Mouse (Mus musculus) liver, adult 2 months (tissue): ENCODE measurements around the gene Dmap1. TPM values are rescaled to one million over a fixed set of nuclear protein-coding genes. Genes with fewer than 3 reads are reported as not detected.

Source experiments
- DNase-seq: peaks from one replicate; pipeline ENCODE4 v3.0.0-alpha.2; 2011; ENCODE audit warnings: low read depth, low spot score; ENCODE audit errors: extremely low read depth
- H3K27ac ChIP-seq: fragments of 200-500 bp; replicated peaks from 2 replicates; pipeline ENCODE4 v1.5.1; 2012; ENCODE audit warnings: low read depth, mild to moderate bottlenecking, control low read depth, inconsistent platforms, low read length; ENCODE audit not compliant: insufficient read depth
- H3K27me3 ChIP-seq: fragments of 200-500 bp; 2 replicates; pipeline ENCODE4 v1.6.1; 2012; ENCODE audit warnings: mild to moderate bottlenecking, moderate library complexity, low read length, inconsistent platforms; ENCODE audit not compliant: control insufficient read depth, insufficient read depth
- H3K36me3 ChIP-seq: fragments of 200-500 bp; 2 replicates; pipeline ENCODE4 v1.6.1; 2012; ENCODE audit warnings: low read length, inconsistent platforms; ENCODE audit not compliant: control insufficient read depth, insufficient read depth
- H3K4me1 ChIP-seq: fragments of 200-500 bp; 2 replicates; pipeline ENCODE4 v1.6.1; 2011; ENCODE audit warnings: low read length; ENCODE audit not compliant: control insufficient read depth, insufficient read depth
- H3K4me3 ChIP-seq: fragments of 200-500 bp; 2 replicates; pipeline ENCODE4 v1.5.1; 2011; ENCODE audit warnings: low read depth, mild to moderate bottlenecking, control low read depth, low read length, moderate library complexity; ENCODE audit not compliant: insufficient read depth
- H3K79me2 ChIP-seq: fragments of 200-500 bp; 2 replicates; pipeline ENCODE4 v1.6.1; 2012; ENCODE audit warnings: inconsistent platforms, mild to moderate bottlenecking, low read length, moderate library complexity; ENCODE audit not compliant: control insufficient read depth, insufficient read depth
- H3K9ac ChIP-seq: fragments of 200-500 bp; 2 replicates; pipeline ENCODE4 v1.6.1; 2012; ENCODE audit warnings: low read depth, mild to moderate bottlenecking, control low read depth, inconsistent platforms, low read length
- CTCF ChIP-seq: fragments of 200-500 bp; IDR thresholded peaks from 2 replicates; pipeline ENCODE4 v1.5.1; 2011; ENCODE audit warnings: low read depth, low read length, control low read depth
- POLR2A ChIP-seq: fragments of 200-500 bp; IDR thresholded peaks from 2 replicates; pipeline ENCODE4 v1.6.1; 2011; ENCODE audit warnings: low read length, control low read depth; ENCODE audit not compliant: insufficient read depth; ENCODE audit errors: extremely low read depth
- WGBS: fragments of 180-500 bp; shearing (Covaris S2); methylation state at CpG from one replicate; pipeline ENCODE4 v1.1.7; 2018; 5-methylcytosine and 5-hydroxymethylcytosine counted together
- polyA plus RNA-seq: library from polyadenylated mRNA; depleted of rRNA; stranded (reverse); fragments of >200 nt; gene quantifications from 2 replicates; pipeline ENCODE4 v1.2.3, GENCODE M21; 2012
- total RNA-seq: library from RNA; depleted of rRNA; stranded (reverse); fragments of >200 nt; gene quantifications from 2 replicates; pipeline ENCODE4 v1.2.3, GENCODE M21; 2014

Dmap1 gene
- total and polyA plus RNA-seq, 2 experiments = 13.3 to 16.8 TPM

GRCm38 (mm10) chr4:117705361-117705760 is 23.3 kb upstream of the Dmap1 start:
- no peaks in the 10 kb centered on the region; the same call in 1 of the 2 replicates for H3K27me3 ChIP-seq
- H3K4me3 ChIP-seq = no peak overlapping the region
- no peak overlapping the region for H3K27ac ChIP-seq
- H3K79me2 ChIP-seq = no peaks in the 10 kb centered on the region
- H3K9ac ChIP-seq = no peak overlapping the region
- peak; percentile 28 for DNase-seq
- WGBS = 4% methylated on average over 7 of the region's 7 CpGs
- no peaks in the 10 kb centered on the region for H3K36me3 ChIP-seq
- peak; percentile 47; the same call in 1 of the 2 replicates for TF ChIP-seq CTCF
- no peak for TF ChIP-seq POLR2A
- no peaks in the 10 kb centered on the region for H3K4me1 ChIP-seq

- Histone ChIP-seq H3K27ac (no peak overlapping the region), H3K4me3 (no peak overlapping the region), H3K79me2 (peaks cover 3% of the 10 kb centered on the region; the same call in 1 of the 2 replicates), H3K4me1 (peaks cover 3% of the 10 kb centered on the region; the same call in 1 of the 2 replicates), H3K9ac (no peak overlapping the region), H3K27me3 (no peaks in the 10 kb centered on the region), H3K36me3 (no peaks in the 10 kb centered on the region)
- no peak for TF ChIP-seq CTCF
- TF ChIP-seq POLR2A = no peak
- DNase-seq = no peak
- 67% methylated on average over 4 of the region's 4 CpGs for WGBS
Observed at GRCm38 (mm10) chr4:117686354-117686753, 4.3 kb upstream of the Dmap1 start.

GRCm38 (mm10) chr4:117683048-117683768 is 1.1 kb upstream of the Dmap1 start:
- Histone ChIP-seq H3K4me3 (no peak overlapping the region), H3K27me3 (no peaks in the 10 kb centered on the region), H3K27ac (no peak overlapping the region), H3K36me3 (no peaks in the 10 kb centered on the region), H3K9ac (no peak overlapping the region), H3K79me2 (peaks cover 3% of the 10 kb centered on the region; the same call in 1 of the 2 replicates), H3K4me1 (peaks cover 4% of the 10 kb centered on the region; the same call in 1 of the 2 replicates)
- 73% methylated on average over 6 of the region's 6 CpGs for WGBS
- no peak for DNase-seq
- TF ChIP-seq CTCF (no peak), POLR2A (no peak)

GRCm38 (mm10) chr4:117682463-117682862 is 390 bp upstream of the Dmap1 start:
- Histone ChIP-seq H3K4me1 (peaks cover 4% of the 10 kb centered on the region; the same call in 1 of the 2 replicates), H3K4me3 (peak overlapping the region; percentile 99; the same call in 1 of the 2 replicates), H3K79me2 (peaks cover 3% of the 10 kb centered on the region; the same call in 1 of the 2 replicates), H3K27ac (no peak overlapping the region), H3K9ac (0 out of 2 replicates have a peak overlapping the region, but pooled peaks have one; percentile 46), H3K36me3 (no peaks in the 10 kb centered on the region), H3K27me3 (no peaks in the 10 kb centered on the region)
- no peak for TF ChIP-seq CTCF
- no peak for TF ChIP-seq POLR2A
- no peak for DNase-seq

GRCm38 (mm10) chr4:117680963-117681362 is 1.1 kb downstream of the Dmap1 start:
- Histone ChIP-seq H3K4me3 (no peak overlapping the region), H3K4me1 (peaks cover 4% of the 10 kb centered on the region; the same call in 1 of the 2 replicates), H3K79me2 (peaks cover 3% of the 10 kb centered on the region; the same call in 1 of the 2 replicates), H3K27me3 (no peaks in the 10 kb centered on the region), H3K36me3 (no peaks in the 10 kb centered on the region), H3K9ac (no peak overlapping the region), H3K27ac (no peak overlapping the region)
- no peak for DNase-seq
- TF ChIP-seq CTCF = no peak
- TF ChIP-seq POLR2A = no peak
- WGBS = 82% methylated on average over 6 of the region's 6 CpGs

GRCm38 (mm10) chr4:117676903-117677302 is 5.2 kb downstream of the Dmap1 start:
- H3K27ac ChIP-seq = no peak overlapping the region
- H3K4me1 ChIP-seq = peaks cover 4% of the 10 kb centered on the region; the same call in 1 of the 2 replicates
- no peak overlapping the region for H3K9ac ChIP-seq
- peaks cover 5% of the 10 kb centered on the region; the same call in 1 of the 2 replicates for H3K36me3 ChIP-seq
- TF ChIP-seq CTCF = peak; percentile 75
- TF ChIP-seq POLR2A = no peak
- no peaks in the 10 kb centered on the region for H3K27me3 ChIP-seq
- H3K4me3 ChIP-seq = no peak overlapping the region
- H3K79me2 ChIP-seq = peaks cover 2% of the 10 kb centered on the region; the same call in 1 of the 2 replicates
- 25% methylated on average over 3 of the region's 3 CpGs for WGBS
- DNase-seq = peak; percentile 35
